Mouse (Mus musculus) layer of hippocampus, postnatal 25 days (tissue): ENCODE data around the gene St6gal1. TPM values are rescaled to one million over a fixed set of nuclear protein-coding genes. Genes with fewer than 3 reads are reported as not detected.
"Not testable (repeated sequence)": the region's sequence is repeated elsewhere in the genome, so short reads cannot be mapped to it uniquely, and the experiment has no call there.

Experiments used
- DNase-seq, 2 experiments: peaks; one replicate each; pipeline ENCODE4 v3.0.0; 2022; ENCODE audit warnings: mixed read lengths in 2 of 2, low spot score in 1 of 2; ENCODE audit errors: extremely low spot score in 1 of 2
- total RNA-seq, 2 experiments: library from RNA; stranded (reverse); gene quantifications; 2 replicates each; pipeline ENCODE4 v1.2.3; 2021

St6gal1 gene
- total RNA-seq = 10 to 100 TPM; 13.2 to 15.2 TPM

DNA sequence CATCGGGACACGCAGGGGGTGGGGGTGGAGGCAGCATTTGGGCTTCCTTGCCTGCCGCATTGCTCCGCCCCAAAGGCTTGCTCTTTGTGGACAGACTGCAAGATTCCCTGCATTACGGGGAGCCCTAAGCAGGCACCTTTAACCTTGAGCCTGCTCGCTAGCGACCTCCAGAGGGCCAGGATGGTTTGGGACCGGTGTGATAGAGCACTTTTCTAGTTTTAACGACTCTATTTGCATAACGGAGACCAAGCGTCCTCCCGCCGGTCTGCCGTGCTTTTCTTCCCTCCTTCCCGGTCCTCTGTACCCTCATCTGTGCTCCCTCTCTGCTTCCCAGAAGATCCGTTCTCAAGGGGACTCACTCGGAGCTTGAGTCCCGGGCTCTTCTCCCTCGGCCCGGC, at the start of gene St6gal1:
TSS of gene St6gal1 (plus strand) at position 70 of the 398 bp plus-strand sequence.
- DNase-seq = peak; percentile 40 to 75

DNA sequence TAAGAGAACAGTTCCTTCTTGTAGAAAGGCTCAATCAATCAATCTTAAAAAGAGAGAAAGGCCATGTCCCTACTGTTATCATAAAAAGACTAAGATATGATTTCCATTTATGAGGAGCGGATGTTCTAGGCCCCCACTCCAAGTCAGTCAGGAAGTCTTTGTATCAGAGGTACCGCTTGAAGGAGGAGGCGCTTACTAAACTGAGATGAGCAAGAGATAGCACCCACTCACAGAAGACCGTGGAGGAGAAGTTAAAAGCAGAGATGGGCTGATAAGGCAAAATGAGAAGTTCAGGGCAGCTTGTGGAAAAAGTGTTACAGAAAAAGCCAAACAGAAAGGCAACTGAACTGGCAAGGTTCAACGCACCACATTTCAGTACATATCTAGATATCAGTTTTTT, 49.7 kb upstream of the St6gal1 start:
- no peak for DNase-seq

DNA sequence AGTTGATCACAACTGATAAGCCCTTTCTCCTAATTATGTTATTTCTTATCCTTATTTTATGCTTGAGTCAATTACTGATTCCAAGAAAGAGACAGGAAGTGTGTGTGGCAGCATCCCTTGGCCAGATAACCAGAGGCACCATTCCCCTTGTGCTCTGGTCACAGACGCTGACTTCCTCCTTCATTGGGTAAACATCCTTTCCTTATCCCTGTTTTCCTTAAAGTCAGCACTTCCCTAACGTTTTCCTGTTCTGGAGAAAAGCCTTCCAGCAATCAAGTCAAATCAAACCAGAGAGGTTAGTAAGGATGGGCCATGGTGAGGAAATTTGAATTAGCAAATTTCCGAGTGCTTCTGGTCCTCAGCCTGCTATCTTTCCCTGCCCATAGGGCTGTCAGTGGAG, 48.6 kb upstream of the St6gal1 start:
- no peak for DNase-seq

DNA sequence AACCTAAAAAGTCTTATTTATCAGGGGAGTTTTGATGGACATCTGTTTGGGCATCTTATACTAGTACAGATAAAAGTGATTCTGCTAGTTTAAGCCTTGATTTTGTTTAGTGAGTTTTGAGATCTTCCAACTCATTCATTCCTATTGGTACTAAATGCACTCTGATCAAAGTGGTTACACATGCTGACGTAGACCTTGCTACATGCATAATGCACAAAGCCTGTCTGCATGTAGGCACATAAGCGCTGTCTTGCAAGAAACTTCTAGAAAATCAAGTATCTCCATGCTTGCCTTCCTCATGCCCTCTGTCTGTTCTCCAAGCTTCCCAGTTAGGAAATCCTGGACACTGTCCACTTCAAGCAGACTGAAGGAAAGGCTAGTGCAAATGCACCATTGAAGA, 46.7 kb upstream of the St6gal1 start:
- DNase-seq = no peak

DNA sequence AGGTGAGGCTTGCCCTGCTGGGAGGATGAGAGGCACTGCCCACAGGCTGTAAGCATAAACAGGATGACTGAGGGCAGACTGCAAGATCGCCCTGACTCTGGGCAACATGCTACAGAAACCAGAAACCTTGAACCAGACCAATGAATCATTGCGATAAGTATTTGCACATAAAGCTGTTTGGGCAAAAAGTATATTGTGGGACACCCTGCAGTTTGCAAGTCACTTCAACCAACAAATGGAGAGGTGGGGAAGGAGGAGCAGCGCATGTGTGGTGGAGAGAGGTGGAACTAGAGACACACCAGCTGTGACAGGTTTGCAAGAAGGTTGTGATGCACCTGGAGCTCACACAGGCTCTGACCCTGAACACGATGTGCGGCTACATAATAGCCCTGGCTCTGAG, 45.7 kb upstream of the St6gal1 start:
- no peak for DNase-seq

DNA sequence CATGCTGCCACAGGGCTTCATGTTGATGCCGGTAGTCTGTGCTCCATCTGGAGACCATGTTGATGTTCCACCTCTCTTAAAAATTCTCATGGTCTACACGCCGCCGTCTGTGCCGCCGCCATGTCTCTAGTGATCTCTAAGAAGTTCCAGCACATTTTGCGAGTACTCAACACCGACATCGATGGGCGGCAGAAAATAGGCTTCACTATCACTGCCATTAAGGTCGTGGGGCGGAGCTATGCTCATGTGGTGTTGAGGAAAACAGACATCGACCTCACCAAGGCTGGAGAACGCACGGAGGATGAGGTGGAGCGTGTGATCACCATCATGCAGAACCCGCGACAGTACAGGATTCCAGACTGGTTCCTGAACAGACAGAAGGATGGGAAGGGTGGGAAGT, 45.1 kb upstream of the St6gal1 start:
- not testable (repeated sequence) for DNase-seq

DNA sequence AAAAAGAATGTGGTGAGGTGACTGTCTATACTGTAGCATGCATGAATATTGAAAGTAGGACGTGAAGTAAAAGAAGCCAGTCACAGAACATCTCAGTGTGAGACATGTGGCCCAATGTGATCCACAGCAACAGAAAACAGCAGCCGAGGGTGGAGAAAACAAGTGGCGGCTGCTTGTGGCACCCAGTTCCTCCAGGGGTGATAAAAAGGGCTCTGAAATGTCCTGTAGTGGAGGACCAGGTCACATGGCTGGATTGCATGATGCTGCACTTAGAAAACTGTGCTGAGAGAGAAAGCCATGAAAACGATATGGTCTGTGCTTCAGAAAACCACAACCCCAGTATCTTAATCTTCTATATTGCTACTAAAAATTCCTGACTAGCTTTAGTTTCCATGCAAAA, 43.5 kb upstream of the St6gal1 start:
- DNase-seq = no peak

DNA sequence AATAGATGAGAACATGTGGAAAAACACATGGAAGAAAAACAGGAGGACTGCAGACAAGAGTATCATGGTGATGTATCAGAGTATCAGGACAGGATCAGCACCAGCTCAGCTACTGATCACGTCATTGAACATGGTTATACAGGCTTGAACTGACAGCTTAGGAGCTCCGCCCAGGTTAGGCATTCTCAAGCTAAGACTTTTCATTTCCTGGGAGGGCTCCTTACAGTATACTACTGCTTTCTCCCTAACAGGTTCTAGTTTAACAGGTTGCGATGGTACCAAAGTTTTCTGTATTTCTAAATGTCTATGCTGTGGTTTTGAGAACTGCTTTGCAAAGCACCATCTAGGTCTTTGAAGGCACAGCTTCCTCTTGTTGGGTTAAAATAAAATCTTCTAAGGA, 43.1 kb upstream of the St6gal1 start:
- DNase-seq = no peak

DNA sequence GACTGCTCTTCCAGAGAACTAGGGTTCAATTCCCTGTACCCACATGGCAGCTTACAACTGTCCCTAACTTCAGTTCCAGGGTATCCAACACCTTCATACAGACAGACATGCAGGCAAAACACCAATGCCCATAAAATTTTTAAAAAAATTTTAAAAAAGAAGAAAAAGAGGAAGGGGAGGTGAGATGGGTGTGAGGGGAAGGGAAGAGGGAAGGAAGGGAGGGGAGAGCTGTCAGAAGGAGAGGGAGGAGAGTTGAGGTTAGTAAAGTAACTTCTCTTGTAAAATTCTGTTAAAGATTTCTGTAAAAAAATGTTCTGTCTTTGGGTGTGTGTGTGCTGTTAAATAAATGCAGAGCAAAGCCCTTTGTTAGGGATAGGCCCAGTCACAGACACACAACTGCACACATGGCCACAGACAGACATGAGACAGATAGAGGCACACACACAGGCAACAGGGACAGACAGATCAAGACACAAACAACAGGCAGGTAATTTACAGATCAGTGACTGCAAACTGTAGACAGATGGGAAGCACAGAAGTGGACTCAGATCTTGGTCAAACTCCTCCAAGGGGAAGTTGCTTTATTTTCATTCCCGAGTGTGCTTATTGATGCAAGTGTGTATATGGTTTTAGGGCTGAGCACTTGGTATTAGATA, 42.5 kb upstream of the St6gal1 start:
- no peak for DNase-seq

DNA sequence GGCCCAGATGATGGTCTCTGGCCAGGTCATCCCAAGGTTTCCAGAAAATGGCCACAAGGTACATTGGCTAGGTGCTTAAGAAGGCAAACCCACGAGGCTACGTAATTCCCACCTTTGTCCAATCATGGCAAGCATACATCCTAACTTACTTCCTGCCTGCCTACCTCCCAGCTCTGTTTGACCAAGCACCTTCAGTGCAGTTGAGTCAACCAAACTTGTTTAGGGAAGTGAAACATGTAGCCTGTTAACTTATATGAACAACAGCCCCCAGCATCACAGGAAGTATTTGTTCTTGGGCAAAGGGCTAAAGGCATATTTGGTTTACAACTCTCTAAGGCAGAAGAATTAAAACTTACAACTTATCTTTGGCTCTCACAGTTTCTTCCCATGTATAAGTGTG, 38.7 kb upstream of the St6gal1 start:
- no peak for DNase-seq

DNA sequence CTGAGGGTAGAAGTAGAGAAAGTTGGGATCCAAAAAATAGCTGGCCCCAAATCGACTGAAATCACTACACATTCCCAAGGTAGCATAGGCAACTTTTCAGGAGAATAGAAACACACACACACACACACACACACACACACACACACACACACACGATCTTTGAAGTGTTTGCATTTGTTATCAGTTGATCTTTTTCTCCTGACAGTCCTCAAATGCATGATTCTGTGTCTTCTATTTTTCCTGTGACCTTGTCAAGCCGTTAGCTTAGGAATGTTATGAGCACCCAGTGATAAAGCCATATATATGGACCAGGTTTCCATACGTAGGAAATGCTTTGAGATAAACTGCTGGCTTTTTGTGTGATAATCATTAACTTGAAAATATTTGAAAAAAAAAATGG, 38.1 kb upstream of the St6gal1 start:
- DNase-seq = no peak

DNA sequence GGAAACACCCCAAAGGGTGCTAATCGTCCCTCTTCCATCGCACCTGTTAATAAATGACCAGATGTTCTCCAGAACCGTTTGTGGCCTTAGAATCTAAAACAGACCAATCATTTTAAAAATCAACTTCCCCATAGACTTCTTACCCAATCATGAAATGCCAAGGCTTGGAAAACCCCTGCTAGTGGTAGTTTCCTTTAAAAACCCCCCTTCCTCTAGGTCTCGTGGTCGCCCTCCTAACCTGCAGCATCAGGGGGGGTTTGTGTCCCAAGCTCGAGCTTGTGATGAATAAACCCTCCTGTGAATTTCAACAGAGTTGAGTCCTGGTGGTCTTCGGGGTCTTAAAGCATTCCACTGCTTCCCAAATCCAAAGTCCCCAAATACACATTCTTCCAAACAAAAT, 36.6 kb upstream of the St6gal1 start:
- no peak for DNase-seq

DNA sequence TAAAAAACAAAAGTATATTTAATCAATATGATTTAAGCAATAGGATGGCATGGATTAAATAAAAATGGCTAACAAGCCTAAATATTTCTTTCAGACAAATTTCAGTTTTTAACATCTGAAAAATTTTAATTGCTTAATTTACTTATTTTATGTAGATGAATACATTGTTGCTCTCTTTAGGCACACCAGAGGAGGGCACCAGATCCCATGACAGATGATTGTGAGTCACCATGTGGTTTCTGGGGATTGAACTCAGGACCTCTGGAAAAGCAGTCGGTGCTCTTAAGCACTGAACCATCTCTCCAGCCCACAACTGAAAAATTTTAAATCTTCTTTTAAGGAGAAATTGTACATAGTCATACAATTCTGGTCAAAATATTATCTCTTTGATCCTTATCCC, 34.9 kb upstream of the St6gal1 start:
- DNase-seq = no peak

DNA sequence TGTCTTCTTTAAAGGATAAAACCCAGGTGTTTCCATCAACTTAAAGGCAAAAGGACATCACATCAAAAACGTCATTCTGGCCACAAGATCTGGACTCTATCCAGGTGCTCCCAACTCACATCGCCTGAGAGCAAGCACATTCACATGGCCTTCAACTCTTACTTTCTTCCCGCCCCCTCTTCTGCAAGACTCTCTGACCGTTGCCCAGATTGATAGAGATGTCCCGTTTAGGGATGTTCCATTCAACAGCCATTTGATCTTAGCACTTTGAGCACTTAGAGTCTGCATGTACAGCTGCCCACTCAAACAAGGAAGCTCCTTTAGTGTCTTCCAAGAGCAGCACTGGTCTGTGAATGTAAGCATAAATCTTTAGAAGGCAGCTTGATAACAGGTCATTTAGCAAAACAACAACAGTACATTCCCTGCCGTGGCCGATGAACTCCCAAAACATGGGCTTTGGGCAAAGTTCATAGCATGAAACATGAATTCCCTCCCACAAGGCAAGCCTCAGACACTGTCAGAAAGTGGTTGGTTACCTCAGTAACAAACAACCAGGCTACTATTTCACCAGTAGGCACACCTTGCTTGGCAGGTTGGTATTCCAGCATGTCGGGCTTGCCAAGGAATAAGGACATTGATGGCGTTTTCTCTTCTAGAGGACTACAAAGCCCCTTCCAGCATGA, 32.8 kb upstream of the St6gal1 start:
- no peak for DNase-seq

DNA sequence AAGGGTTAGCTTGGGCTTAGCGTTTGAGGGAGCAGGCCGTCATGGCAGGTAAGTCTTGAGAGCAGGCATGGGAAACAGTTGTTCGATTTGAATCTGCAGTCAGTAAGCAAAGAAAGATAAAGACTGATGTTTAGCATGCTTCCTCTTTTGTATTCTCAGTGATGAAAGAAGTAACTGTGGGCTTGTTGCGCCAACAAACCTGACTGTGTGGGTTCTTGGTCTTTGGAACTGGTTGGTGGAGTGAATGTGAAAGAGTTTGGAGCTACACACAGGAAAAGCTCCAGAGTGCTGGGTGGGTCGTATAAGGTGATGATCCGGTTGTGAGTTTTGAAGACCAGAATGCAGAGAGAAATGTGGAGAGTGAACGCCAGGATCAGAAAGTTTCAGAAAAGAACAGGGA, 28.9 kb upstream of the St6gal1 start:
- no peak for DNase-seq

DNA sequence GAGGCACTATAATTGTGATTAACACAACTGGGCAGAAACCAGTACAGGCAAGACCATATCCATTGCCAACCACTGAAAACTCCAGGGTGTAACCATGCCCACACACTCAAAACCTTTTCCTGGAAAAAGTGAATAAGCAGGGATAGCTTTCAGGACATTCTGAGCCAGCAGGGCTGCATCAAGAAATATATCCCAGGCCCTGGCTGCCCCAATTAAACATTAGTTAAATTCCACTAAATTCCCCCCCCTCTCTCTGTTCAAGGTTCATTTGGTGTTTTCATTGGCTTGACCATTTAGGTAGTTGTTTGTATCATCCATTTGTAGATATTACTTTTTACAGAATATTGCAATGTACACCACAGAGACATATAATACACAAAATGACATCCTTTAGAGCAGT, 28.2 kb upstream of the St6gal1 start:
- DNase-seq = no peak

DNA sequence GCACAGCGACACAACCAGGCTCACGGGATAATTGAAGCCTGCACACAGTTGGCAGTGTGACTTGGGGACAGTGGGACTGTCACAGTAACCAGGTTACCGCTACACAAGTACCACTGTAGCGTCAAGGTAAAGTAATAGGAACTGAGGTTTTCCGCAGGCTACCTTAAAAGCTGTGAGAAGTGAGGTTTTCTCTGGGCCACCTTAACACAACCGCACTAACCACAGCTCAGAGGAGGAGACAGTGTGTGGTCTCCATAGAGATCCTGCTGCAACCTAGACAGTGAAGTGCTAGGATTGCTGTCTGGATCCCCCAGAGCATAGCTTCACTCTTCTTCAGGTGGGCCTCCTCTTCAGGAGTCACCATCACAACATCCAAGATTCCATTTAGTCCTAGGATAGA, 27.7 kb upstream of the St6gal1 start:
- DNase-seq = no peak

DNA sequence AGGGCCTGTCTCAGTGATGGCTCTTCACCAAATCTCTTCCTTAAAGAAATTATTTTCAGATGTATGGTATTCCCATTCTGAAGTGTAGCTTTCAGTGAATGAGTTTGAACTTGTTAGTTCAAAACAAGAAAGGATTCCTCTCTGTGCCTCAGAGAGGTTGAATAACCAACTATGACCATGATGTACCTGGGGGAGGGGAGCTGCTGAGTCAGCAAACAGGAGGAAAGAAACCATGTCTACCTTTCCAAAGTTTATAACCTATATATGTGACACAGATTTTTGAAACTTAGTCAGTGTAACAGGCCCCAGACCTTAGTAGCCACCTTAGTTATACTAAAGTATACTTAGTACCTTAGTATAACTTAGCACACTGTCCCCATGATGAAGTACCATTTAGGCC, 23.0 kb upstream of the St6gal1 start:
- DNase-seq = no peak

DNA sequence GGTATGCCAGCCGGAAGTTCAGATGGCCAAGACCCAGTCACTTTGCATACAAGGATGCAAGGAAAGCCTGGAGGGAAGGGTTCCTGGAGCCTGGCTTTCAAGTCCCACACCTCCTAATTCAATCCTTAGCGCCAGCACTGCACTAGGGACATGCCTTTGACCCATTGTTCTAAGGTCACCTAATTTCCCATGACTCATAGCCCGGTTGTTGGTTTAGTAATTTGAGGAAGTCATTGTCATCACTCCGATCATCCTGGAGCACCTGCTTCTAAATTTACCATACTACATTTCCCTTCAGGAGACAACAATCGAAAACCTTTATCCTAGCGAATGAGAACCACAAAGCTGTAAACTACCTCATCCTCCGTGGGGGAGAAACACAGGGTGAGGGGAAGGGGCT, 10.2 kb upstream of the St6gal1 start:
- no peak for DNase-seq

DNA sequence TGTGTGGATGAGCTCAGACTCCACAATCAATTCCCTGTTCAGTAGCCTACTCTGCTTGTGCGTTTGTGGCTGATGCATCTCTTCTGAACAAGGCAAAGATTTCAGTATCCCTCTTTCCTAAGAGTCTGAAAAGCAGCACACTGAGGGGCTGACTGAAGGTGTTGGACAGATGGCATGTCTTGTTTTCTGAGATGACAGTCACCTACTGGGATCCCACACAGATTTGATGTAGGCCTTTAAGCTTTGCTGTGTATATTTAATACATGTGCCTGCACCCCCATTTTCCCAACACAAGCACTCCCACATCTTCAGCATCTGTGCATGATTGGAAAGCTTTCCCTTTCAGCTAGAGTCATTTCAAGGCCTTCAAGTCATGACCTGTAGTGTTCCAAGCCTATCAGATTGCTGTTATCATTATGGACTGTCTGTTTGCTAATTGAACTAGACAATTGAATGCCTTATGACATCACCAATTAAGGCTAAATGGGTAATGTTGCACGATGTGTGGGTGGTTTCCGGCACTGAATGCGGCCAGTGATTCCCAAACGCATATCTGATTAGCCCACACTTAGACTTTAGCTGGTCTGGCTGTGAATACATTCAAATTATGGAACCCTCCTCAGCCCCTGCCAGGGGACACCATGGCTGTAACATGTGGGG, 9.2 kb upstream of the St6gal1 start:
- DNase-seq = no peak

DNA sequence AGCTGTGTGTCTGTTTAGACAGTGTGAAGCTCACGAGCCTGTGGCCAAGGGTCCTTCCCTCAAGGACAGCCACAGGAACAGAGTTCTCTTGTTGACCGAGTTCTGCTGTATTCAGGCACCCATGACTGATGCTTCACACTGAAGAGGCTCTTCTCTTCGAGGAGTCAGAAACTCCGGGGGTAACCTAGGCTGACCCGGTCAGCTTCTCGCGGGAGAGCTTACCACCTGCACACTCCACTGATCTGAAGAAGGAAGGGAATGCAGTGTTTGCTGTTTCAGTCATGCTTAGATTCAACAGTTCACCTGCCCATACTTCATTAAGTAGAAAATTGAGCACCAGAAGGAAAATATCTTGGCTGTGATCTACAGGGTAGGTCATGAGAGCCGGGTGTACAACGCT, 8.2 kb upstream of the St6gal1 start:
- DNase-seq = no peak

DNA sequence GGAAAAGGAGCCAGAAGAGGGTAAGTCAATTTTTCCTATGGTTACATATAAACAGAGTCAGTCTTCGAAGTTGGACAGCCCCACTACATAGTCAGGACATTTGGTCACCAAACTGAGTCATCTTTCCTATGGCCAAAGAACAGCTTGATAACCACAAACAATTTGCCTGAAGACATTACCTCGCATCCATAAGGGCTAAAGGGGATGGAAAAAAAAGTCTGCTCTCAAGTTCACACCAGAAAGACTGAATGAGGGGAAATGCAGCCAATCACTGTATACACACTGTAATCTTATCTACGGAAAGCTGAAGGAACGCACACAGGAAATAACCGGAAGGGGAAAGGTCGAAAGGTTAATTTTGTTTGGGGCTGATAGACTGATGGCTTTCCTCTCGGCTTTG, 6.2 kb upstream of the St6gal1 start:
- no peak for DNase-seq
